Mouse (Mus musculus) c-Kit-positive CD71-negative TER-119-negative erythroid progenitor cells, embryonic 14.5 days (primary cell): ENCODE results near the gene Zfp942.
A peak's percentile ranks its signal among the peaks of the same experiment; 100 is the strongest.
"Not testable (repeated sequence)": the region's sequence is repeated elsewhere in the genome, so short reads cannot be mapped to it uniquely, and the experiment has no call there.

Source experiments
- DNase-seq: peaks from one replicate; pipeline ENCODE4 v3.0.0-alpha.2; 2013; ENCODE audit warnings: low read depth

Gene Zfp942

DNA sequence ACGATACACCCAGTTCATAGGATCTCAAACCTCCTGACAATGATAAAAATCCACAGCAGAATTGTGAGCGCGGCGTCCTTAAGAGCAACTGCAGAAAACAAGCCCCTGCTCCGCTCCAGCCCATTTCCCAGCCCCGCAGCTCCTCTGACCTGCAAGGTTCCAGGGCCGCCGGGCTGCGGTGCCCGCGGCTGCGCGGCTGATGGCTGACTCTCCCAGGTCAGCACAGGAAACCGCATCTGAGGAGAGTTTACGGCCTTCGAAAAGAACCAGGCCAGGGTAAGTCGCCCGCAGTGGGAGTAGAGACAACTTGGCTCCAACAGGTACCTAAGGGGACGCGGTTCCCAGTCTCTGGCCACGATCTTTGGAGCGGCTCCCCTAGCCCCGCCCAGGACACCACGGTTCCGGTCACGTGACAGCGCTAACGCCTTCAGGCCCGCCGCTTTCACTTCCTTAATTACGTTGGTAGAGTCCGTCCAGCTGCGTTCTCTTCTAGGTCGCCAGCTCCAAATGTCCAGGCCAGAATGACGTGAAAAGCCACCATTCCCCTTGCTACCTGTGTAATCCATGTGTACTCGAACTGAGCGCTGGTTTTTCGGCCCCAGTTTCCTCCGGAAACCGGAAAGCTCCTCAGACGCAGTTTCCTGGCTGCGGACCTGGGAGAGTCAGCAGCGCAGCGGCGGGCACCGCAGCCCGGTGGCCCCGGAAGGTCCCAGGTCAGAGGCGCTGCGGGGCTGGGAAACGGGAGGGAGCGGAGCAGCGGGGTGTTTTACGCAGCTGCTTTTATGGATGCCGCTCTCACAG is at the start of gene Zfp942, which contains the start of gene Zfp943:
Gene Zfp942 (minus strand): TSS at position 358 of the 801 bp plus-strand sequence.
Gene Zfp943 (plus strand): TSS at position 446 of the 801 bp plus-strand sequence.
- DNase-seq: not testable (repeated sequence)

DNA sequence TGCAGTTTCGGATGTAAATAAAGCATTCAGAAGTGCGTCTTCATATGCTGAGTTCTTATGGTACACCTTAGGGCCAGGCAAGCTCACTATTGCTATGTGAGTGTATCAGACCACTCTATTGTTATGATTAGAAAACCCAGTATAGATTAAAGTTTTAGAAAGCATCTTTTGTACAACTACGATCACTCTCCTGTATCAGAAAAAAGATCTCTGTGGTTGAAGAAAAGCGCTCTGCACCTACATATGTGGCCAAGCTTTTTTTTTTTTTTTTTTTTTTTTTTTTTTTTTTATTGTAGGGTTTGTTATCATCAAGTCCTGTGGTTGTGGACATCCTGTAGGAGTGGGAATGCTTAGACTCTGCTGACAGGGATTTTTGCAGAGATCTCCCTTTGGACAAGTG is 1.0 kb upstream of the Zfp942 start:
- no peak for DNase-seq

DNA sequence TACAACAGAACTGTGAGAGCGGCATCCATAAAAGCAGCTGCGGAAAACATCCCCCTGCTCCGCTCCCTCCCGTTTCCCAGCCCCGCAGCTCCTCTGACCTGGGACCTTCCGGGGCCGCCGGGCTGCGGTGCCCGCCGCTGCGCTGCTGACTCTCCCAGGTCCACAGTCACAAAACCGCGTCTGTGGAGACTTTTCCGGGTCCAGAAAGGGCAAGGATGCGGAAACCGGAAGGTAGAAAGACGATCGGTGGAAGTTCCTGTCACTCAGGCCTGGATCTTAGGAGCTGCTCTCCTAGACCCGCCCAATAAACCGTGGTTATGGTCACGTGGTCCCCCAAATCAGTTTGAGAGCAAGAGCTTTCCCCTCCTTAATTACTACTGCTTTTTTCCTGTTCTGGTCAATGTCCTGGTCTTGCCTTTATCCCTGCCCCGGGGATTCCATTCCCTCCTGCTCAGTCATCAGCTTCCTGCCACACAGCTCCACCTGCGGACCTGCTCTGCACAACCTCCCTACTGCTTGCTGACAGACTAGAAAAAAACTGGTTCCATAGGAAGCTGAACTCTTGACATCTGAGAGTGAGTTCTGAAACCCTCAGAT is 52.7 kb downstream of the Zfp942 start, which contains the start of gene Zfp995:
Gene Zfp995 (minus strand): TSS at position 471 of the 597 bp plus-strand sequence.
- DNase-seq: peak; percentile 30

DNA sequence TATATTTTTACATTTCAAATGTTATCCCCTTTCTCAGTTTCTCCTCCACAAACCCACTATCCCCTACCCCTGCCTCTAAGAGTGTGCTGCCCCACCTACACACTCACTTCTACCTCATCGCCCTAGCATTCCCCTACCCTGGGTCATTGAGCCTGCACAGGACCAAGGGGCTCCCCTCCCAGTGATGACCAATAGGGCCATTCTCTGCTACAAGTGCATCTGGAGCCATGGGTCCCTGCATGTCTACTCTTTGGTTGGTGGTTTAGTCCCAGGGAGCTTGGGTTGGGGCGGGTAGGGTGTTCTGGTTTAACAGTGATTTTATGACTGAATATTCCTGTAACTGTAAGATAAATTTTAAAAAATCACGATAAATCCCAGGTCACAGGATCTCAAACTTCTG is 53.2 kb downstream of the Zfp942 start:
- no peak for DNase-seq
